Mouse (Mus musculus) forebrain, embryonic 10.5 days (tissue): Measurements from ENCODE around the gene Olfr641. TPM values are rescaled to one million over a fixed set of nuclear protein-coding genes. Genes with fewer than 3 reads are reported as not detected.

ENCODE experiments used
- polyA plus RNA-seq: library from polyadenylated mRNA; unstranded; fragments of >200 nt; fragmentation: Nextera tagmentation; extraction: Ambion mirVana; gene quantifications from 2 replicates; pipeline ENCODE4 v1.2.1, GENCODE M21; 2016

Gene Olfr641
- polyA plus RNA-seq, 1 experiment from 2014 or later: not detected

Other genes with a start within 250 kb of the Olfr641 start
- not detected in 2 replicates for gene Olfr67, start 243.6 kb upstream of the Olfr641 start, polyA plus RNA-seq
- gene Hbb-bt, start 221.4 kb upstream of the Olfr641 start, polyA plus RNA-seq: 183 and 303 TPM in 2 replicates
- gene Hbb-bs, start 207.3 kb upstream of the Olfr641 start, polyA plus RNA-seq: 80.0 and 102 TPM in 2 replicates
- gene Hbb-bh2, start 194.9 kb upstream of the Olfr641 start, polyA plus RNA-seq: 0.37 and 0.52 TPM in 2 replicates
- 4,104 and 5,437 TPM in 2 replicates for gene Hbb-bh1, start 192.3 kb upstream of the Olfr641 start, polyA plus RNA-seq
- 8,184 and 11,241 TPM in 2 replicates for gene Hbb-y, start 182.2 kb upstream of the Olfr641 start, polyA plus RNA-seq
- not detected in 2 replicates for gene Olfr66, start 149.2 kb upstream of the Olfr641 start, polyA plus RNA-seq
- gene Olfr64, start 141.0 kb upstream of the Olfr641 start, polyA plus RNA-seq: not detected in 2 replicates
- gene Olfr65, start 132.0 kb upstream of the Olfr641 start, polyA plus RNA-seq: not detected in 2 replicates
- not detected in 2 replicates for gene Olfr631, start 106.6 kb upstream of the Olfr641 start, polyA plus RNA-seq
- not detected in 2 replicates for gene Olfr632, start 101.1 kb upstream of the Olfr641 start, polyA plus RNA-seq
- gene Olfr633, start 91.0 kb upstream of the Olfr641 start, polyA plus RNA-seq: not detected in 2 replicates
- gene Olfr635, start 64.3 kb upstream of the Olfr641 start, polyA plus RNA-seq: 0.02 TPM in 1 of 2 replicates, not detected in the other
- gene Olfr638, start 36.7 kb upstream of the Olfr641 start, polyA plus RNA-seq: not detected in 2 replicates
- 0.02 TPM in 1 of 2 replicates, not detected in the other for gene Olfr639, start 18.1 kb upstream of the Olfr641 start, polyA plus RNA-seq
- not detected in 2 replicates for gene Olfr640, start 9.9 kb upstream of the Olfr641 start, polyA plus RNA-seq
- gene Olfr642, start 17.2 kb downstream of the Olfr641 start, polyA plus RNA-seq: not detected in 2 replicates
- gene 4930516K23Rik, start 26.0 kb downstream of the Olfr641 start, polyA plus RNA-seq: not detected in 2 replicates
- gene Olfr644, start 36.4 kb downstream of the Olfr641 start, polyA plus RNA-seq: not detected in 2 replicates
- not detected in 2 replicates for gene Olfr645, start 50.0 kb downstream of the Olfr641 start, polyA plus RNA-seq
- not detected in 2 replicates for gene Olfr646, start 69.4 kb downstream of the Olfr641 start, polyA plus RNA-seq
- not detected in 2 replicates for gene Ubqln5, start 94.4 kb downstream of the Olfr641 start, polyA plus RNA-seq
- gene Olfr643, start 102.0 kb downstream of the Olfr641 start, polyA plus RNA-seq: not detected in 2 replicates
- not detected in 2 replicates for gene Ubqln3, start 107.8 kb downstream of the Olfr641 start, polyA plus RNA-seq
- not detected in 2 replicates for gene Ubqlnl, start 115.1 kb downstream of the Olfr641 start, polyA plus RNA-seq
- gene Olfm5, start 129.4 kb downstream of the Olfr641 start, polyA plus RNA-seq: not detected in 2 replicates
- 0.23 and 0.29 TPM in 2 replicates for gene Olfr648, start 147.9 kb downstream of the Olfr641 start, polyA plus RNA-seq
- not detected in 2 replicates for gene Olfr649, start 160.5 kb downstream of the Olfr641 start, polyA plus RNA-seq
- gene Trim6, start 183.3 kb downstream of the Olfr641 start, polyA plus RNA-seq: 5.1 and 5.7 TPM in 2 replicates
- 0.34 and 0.48 TPM in 2 replicates for gene Trim34a, start 209.0 kb downstream of the Olfr641 start, polyA plus RNA-seq